Mouse (Mus musculus) spleen, adult 2 months (tissue): ENCODE results near the gene Klhdc4. TPM values are rescaled to one million over a fixed set of nuclear protein-coding genes. Genes with fewer than 3 reads are reported as not detected.

Source experiments
- DNase-seq, 2 experiments: peaks; one replicate each; pipeline versions ENCODE4 v3.0.0 to v3.0.0-alpha.2; 2012 to 2021; ENCODE audit warnings: low spot score in 2 of 2, low read depth in 1 of 2
- H3K27ac ChIP-seq: fragments of 200-500 bp; 2 replicates; pipeline ENCODE4 v1.5.1; 2012; ENCODE audit warnings: low read length, inconsistent platforms; ENCODE audit not compliant: insufficient read depth
- H3K27me3 ChIP-seq: fragments of 200-500 bp; 2 replicates; pipeline ENCODE4 v1.6.1; 2012; ENCODE audit warnings: mild to moderate bottlenecking, moderate library complexity, low read length, inconsistent platforms; ENCODE audit not compliant: control insufficient read depth, insufficient read depth
- H3K36me3 ChIP-seq: fragments of 200-500 bp; 2 replicates; pipeline ENCODE4 v1.6.1; 2012; ENCODE audit warnings: mild to moderate bottlenecking, low read length, inconsistent platforms; ENCODE audit not compliant: control insufficient read depth, insufficient read depth
- H3K4me1 ChIP-seq: fragments of 200-500 bp; 2 replicates; pipeline ENCODE4 v1.6.1; 2011; ENCODE audit warnings: inconsistent platforms; ENCODE audit not compliant: control insufficient read depth, insufficient read depth, insufficient read length
- H3K4me3 ChIP-seq: fragments of 200-500 bp; 2 replicates; pipeline ENCODE4 v1.5.1; 2011; ENCODE audit warnings: mild to moderate bottlenecking, inconsistent platforms; ENCODE audit not compliant: insufficient read depth, insufficient read length; ENCODE audit errors: extremely low read depth
- CTCF ChIP-seq: fragments of 200-500 bp; IDR thresholded peaks from 2 replicates; pipeline ENCODE4 v1.5.1; 2011; ENCODE audit warnings: mild to moderate bottlenecking, inconsistent platforms; ENCODE audit not compliant: insufficient read depth, insufficient read length, insufficient replicate concordance; ENCODE audit errors: extremely low read depth
- POLR2A ChIP-seq: fragments of 200-500 bp; IDR thresholded peaks from 2 replicates; pipeline ENCODE4 v1.6.1; 2011; ENCODE audit warnings: low read depth, low read length, inconsistent platforms
- WGBS: fragments of 180-500 bp; shearing (Covaris S2); methylation state at CpG from one replicate; pipeline ENCODE4 v1.1.7; 2018; 5-methylcytosine and 5-hydroxymethylcytosine counted together
- polyA plus RNA-seq: library from polyadenylated mRNA; depleted of rRNA; stranded (reverse); fragments of >200 nt; gene quantifications from 2 replicates; pipeline ENCODE4 v1.2.3, GENCODE M21; 2012

The Klhdc4 gene
- polyA plus RNA-seq, 1 experiment, result 15.8 TPM

DNA sequence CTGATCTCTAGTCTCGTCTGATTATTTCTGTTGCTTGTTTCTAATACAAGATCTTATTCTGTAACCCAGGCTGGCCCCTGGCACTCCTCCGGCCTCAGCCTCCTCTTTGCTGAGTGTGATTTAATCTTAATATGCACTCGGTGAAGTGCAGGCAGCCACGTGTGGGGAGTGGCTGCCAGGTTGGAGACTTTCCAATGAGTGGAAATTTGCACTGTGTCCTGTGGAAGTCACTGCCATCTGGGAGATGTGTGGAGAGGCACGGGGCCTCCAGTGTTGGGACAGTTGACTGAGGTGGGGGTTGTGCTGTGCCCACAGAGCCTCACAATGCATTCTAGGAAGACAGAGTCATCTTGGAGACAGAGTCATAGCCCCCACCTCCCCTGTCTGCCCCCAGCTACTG, 46.9 kb downstream of the Klhdc4 start:
- Histone ChIP-seq H3K27ac (no peak overlapping the region), H3K4me1 (no peaks in the 10 kb centered on the region), H3K27me3 (no peaks in the 10 kb centered on the region), H3K4me3 (no peak overlapping the region), H3K36me3 (no peaks in the 10 kb centered on the region)
- 63% methylated on average over 5 of the region's 5 CpGs for WGBS
- TF ChIP-seq POLR2A, result no peak
- TF ChIP-seq CTCF, result no peak
- no peak for DNase-seq

DNA sequence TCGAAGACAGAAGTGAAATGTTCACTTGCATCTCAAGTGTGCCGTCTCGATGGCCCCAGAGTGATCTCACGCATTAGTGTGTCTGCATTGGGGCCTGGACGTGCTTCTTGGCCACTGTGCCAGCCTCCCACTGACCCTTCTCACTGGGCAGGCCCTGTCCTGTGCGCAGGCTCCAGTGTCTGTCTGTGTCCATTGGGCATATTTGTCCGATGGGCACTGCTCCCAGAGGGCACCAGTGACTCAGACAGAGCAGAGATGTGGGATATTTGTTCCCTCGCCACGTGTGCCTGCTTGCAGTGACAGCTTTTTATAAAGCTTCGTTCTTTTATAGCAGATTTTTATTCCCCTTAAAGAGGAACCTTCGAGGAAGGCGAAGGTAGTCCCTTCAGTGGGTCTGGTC, 55.5 kb downstream of the Klhdc4 start:
- Histone ChIP-seq H3K27me3 (no peaks in the 10 kb centered on the region), H3K27ac (no peak overlapping the region), H3K4me3 (no peak overlapping the region), H3K36me3 (no peaks in the 10 kb centered on the region), H3K4me1 (no peaks in the 10 kb centered on the region)
- no peak for DNase-seq
- WGBS, result 80% methylated on average over 12 of the region's 12 CpGs
- TF ChIP-seq CTCF (no peak), POLR2A (no peak)

DNA sequence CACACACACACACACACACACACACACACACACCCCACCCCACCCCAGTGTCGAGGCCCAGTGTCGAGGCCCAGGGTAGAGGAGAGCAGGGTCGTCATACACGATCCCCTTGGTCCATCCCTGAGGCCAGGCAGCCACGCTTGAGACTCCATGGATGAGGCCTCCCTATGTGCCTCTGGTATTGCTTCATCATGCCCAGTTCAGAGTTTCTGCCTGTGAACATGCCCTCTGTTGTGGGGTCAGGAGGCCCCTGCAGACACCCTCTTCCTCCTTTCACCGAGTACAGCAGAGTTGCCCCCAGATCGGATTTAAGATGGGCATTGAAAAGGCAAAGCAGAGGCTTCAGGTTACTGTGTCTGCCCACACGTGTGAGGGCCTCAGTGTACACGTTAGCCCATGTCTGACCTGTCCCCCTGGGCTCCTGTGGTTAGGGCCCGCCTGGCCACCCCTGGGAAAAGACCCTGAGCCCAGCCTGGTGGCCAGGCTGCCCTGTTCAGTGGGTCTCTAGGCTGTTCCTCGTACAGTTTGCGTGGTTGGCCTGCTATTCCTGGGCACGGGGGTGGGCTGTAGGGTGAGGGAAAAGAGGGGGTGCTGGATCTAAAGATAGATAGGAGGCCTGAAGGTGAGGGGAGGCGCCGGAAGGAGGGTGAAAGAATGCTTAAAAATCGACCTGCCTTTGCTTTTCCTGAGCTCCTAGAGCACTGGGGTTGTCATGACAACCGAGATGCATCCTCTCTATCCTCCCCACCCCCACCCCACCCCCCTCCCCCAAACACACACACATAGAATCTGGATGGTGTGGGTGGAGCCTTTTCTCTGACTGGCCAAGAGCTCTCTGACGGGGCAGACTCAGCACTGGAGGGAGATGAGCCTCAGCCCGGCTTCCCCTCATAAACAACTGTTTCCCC, 58.3 kb downstream of the Klhdc4 start:
- no peaks in the 10 kb centered on the region for H3K4me1 ChIP-seq
- WGBS, result 34% methylated on average over 19 of the region's 19 CpGs
- no peaks in the 10 kb centered on the region for H3K27me3 ChIP-seq
- no peak for DNase-seq
- H3K4me3 ChIP-seq, result no peak overlapping the region
- no peaks in the 10 kb centered on the region for H3K36me3 ChIP-seq
- no peak overlapping the region for H3K27ac ChIP-seq
- no peak for TF ChIP-seq POLR2A
- TF ChIP-seq CTCF, result no peak

DNA sequence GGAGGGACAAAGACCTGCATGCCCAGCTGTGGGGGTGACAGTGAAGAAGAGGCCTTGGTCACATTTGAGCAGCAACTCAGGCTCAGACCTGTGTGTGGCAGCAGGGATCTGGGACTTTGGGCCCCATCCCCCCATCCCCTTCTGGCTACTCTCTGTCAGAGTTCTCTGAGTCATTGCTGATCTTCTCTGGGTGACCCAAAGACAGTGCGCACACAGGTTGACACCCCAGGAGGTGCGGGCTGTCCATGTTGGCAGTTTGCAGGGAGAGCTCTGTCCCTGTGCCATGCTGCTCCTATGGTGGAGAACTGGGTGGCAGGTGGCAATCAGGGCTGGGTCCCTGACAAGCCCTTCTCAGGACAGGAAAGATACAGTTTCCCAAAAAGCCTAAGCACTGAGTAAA, 59.7 kb downstream of the Klhdc4 start:
- Histone ChIP-seq H3K36me3 (no peaks in the 10 kb centered on the region), H3K27me3 (no peaks in the 10 kb centered on the region), H3K4me3 (no peak overlapping the region), H3K27ac (no peak overlapping the region), H3K4me1 (no peaks in the 10 kb centered on the region)
- no peak for DNase-seq
- WGBS, result 87% methylated on average over 2 of the region's 2 CpGs
- TF ChIP-seq POLR2A (no peak), CTCF (no peak)

DNA sequence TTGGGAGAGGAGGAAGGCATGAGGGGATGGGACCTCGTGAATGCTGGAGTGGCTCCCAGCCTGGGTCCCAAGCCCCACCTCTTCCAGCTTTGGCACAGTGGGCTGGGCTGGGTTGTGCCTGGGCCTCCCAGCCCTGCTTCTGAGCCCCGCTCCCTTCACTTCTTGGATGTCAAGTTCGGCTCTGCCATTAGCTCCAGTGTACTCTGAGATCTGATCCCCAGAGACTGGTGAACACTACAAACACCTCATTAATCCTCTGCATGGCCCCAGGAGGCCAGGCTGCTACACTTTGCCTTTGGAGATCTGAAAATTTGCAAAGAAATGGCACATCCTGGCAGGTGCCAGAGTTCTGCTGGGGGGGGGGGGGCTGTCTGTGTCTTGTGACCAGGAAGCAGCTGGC, 60.3 kb downstream of the Klhdc4 start:
- Histone ChIP-seq H3K4me3 (no peak overlapping the region), H3K27me3 (no peaks in the 10 kb centered on the region), H3K36me3 (no peaks in the 10 kb centered on the region), H3K27ac (no peak overlapping the region), H3K4me1 (no peaks in the 10 kb centered on the region)
- WGBS, result 63% methylated on average over 3 of the region's 3 CpGs
- TF ChIP-seq CTCF (no peak), POLR2A (no peak)
- DNase-seq, result no peak

DNA sequence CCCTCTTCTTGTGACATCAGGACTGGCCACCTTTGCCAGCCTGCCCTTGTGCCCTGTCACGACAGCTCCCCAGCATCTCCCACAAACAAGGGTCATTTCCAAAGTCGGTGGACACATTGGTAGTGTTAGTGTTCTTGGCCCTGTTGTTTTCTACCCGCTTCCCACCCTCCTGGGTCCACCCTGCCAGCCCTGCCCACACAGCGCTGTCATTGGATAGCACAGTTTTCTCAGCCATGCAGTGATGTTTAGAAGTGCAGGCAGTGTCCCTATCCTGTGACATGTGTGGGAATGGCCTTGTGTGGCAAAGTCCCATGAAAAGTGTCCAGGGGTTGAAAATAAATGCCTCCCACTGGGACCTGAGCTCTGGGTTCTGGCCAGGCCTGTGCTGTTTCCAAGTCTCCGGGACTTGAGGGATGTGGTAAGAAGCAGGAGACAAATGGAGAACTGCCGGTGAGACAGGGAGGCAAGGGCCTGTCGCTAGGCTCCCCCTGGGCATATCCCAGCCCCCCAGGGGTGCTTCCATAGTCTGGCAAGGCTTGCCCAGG, 63.7 kb downstream of the Klhdc4 start:
- Histone ChIP-seq H3K4me3 (no peak overlapping the region), H3K36me3 (no peaks in the 10 kb centered on the region), H3K27me3 (no peaks in the 10 kb centered on the region), H3K27ac (no peak overlapping the region), H3K4me1 (no peaks in the 10 kb centered on the region)
- WGBS, result 74% methylated on average over 7 of the region's 7 CpGs
- no peak for TF ChIP-seq POLR2A
- no peak for TF ChIP-seq CTCF
- DNase-seq, result no peak

DNA sequence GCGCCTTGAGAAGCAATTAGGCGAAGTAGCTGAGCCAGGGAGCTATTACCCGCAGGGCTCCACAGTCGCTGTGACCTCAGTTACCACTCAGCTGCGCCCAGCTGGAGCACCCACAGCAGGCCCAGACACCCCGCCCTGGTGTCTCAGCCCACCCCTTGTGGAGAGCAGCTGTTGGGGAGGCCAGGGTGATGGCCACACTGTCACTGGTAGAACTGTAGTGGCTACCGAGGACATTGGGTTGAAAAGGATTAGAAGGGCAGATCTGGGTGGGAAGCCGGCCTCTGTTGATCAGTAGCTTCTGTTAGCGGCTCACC, 65.7 kb downstream of the Klhdc4 start:
- Histone ChIP-seq H3K27ac (no peak overlapping the region), H3K4me1 (no peaks in the 10 kb centered on the region), H3K36me3 (no peaks in the 10 kb centered on the region), H3K4me3 (no peak overlapping the region), H3K27me3 (no peaks in the 10 kb centered on the region)
- no peak for DNase-seq
- 82% methylated on average over 9 of the region's 9 CpGs for WGBS
- no peak for TF ChIP-seq POLR2A
- no peak for TF ChIP-seq CTCF
